Mouse (Mus musculus): ENCODE data around the gene D930048N14Rik. TPM values are rescaled to one million over a fixed set of nuclear protein-coding genes. Genes with fewer than 3 reads are reported as not detected.

D930048N14Rik gene
- total and polyA plus RNA-seq, 3 experiments = 0.39 to 2.1 TPM; not detected in 1

- H3K79me2 ChIP-seq (ENCODE audit: control insufficient read depth, insufficient read depth, low read length, poor library complexity) = peaks cover 3% of the 10 kb centered on the region; the same call in 1 of the 2 replicates
- no peak overlapping the region for H3K4me3 ChIP-seq (ENCODE audit: control insufficient read depth in 1 of 2, insufficient read depth in 1 of 2, low read depth in 2 of 2, low read length in 2 of 2)
- no peak overlapping the region for H3K27ac ChIP-seq (ENCODE audit: control insufficient read depth, low read depth, low read length)
- no peaks in the 10 kb centered on the region for H3K27me3 ChIP-seq (ENCODE audit: control insufficient read depth in 1 of 2, insufficient read depth in 2 of 2, low read length in 2 of 2)
- H3K9me3 ChIP-seq (replicated peaks; ENCODE audit: insufficient read depth, low read length) = no peaks in the 10 kb centered on the region
- DNase-seq (ENCODE audit: low read depth, low spot score) = no peak
- H3K36me3 ChIP-seq (ENCODE audit: control insufficient read depth in 1 of 2, insufficient read depth in 2 of 2, low read length in 2 of 2) = no peaks in the 10 kb centered on the region
- TF ChIP-seq E2F4 (IDR thresholded peaks at IDR 0.05; ENCODE audit: borderline replicate concordance, low read depth, low read length) = no peak
- TF ChIP-seq POLR2AphosphoS2 (IDR thresholded peaks at IDR 0.05; ENCODE audit: low read length) = no peak
- no peak for TF ChIP-seq POLR2A (IDR thresholded peaks at IDR 0.05; ENCODE audit: control insufficient read depth in 1 of 2, insufficient read depth in 1 of 2, low read depth in 1 of 2, low read length in 2 of 2, poor library complexity in 1 of 2)
- TF ChIP-seq SIN3A (IDR thresholded peaks at IDR 0.05; ENCODE audit: low read length) = no peak
- no peak for TF ChIP-seq ZNF384 (IDR thresholded peaks at IDR 0.05; ENCODE audit: low read depth, low read length)
- no peak for TF ChIP-seq SMC3 (IDR thresholded peaks at IDR 0.05; ENCODE audit: low read depth, low read length)
- TF ChIP-seq KAT2A (conservative IDR thresholded peaks at IDR 0.05; ENCODE audit: low read depth, low read length) = no peak
- no peak for TF ChIP-seq CTCF (IDR thresholded peaks at IDR 0.05 in 2 of 3, conservative IDR thresholded peaks at IDR 0.05 in 1 of 3; ENCODE audit: control insufficient read depth in 1 of 3, insufficient read depth in 1 of 3, low read depth in 2 of 3, low read length in 3 of 3, poor library complexity in 1 of 3, severe bottlenecking in 1 of 3)
- TF ChIP-seq ELF1 (IDR thresholded peaks at IDR 0.05; ENCODE audit: low read depth, low read length) = no peak
- no peak for TF ChIP-seq MAFK (IDR thresholded peaks at IDR 0.05; ENCODE audit: borderline replicate concordance, low read depth, low read length)
- no peak for TF ChIP-seq CHD2 (IDR thresholded peaks at IDR 0.05; ENCODE audit: low read length)
- no peak for TF ChIP-seq GABPA (IDR thresholded peaks at IDR 0.05; ENCODE audit: low read depth, low read length)
- peaks cover 1 to 2% of the 10 kb centered on the region in 2 experiments; a peak in 1 of 4 replicates for H3K4me1 ChIP-seq (ENCODE audit: control insufficient read depth in 1 of 2, insufficient read depth in 2 of 2, low read length in 2 of 2)
- H3K9ac ChIP-seq (ENCODE audit: control insufficient read depth, low read depth, low read length, poor library complexity, severe bottlenecking) = no peak overlapping the region
Measured at GRCm38 (mm10) chr11:51646751-51647667, 3.7 kb upstream of the D930048N14Rik start.

GRCm38 (mm10) chr11:51648566-51648965 lies 2.2 kb upstream of the D930048N14Rik start:
- no peak overlapping the region for H3K27ac ChIP-seq (ENCODE audit: control insufficient read depth, low read depth, low read length)
- no peak overlapping the region for H3K9ac ChIP-seq (ENCODE audit: control insufficient read depth, low read depth, low read length, poor library complexity, severe bottlenecking)
- no peaks in the 10 kb centered on the region for H3K36me3 ChIP-seq (ENCODE audit: control insufficient read depth in 1 of 2, insufficient read depth in 2 of 2, low read length in 2 of 2)
- no peak for DNase-seq (ENCODE audit: low read depth, low spot score)
- no peak overlapping the region for H3K4me3 ChIP-seq (ENCODE audit: control insufficient read depth in 1 of 2, insufficient read depth in 1 of 2, low read depth in 2 of 2, low read length in 2 of 2)
- peaks cover 1 to 2% of the 10 kb centered on the region in 2 experiments; a peak in 1 of 4 replicates for H3K4me1 ChIP-seq (ENCODE audit: control insufficient read depth in 1 of 2, insufficient read depth in 2 of 2, low read length in 2 of 2)
- no peaks in the 10 kb centered on the region for H3K9me3 ChIP-seq (replicated peaks; ENCODE audit: insufficient read depth, low read length)
- TF ChIP-seq ZKSCAN1 (IDR thresholded peaks at IDR 0.05; ENCODE audit: low read depth, low read length) (no peak), EP300 (IDR thresholded peaks at IDR 0.05; ENCODE audit: low read depth in 1 of 2, low read length in 2 of 2) (no peak), MAFK (IDR thresholded peaks at IDR 0.05; ENCODE audit: borderline replicate concordance, low read depth, low read length) (no peak), NELFE (IDR thresholded peaks at IDR 0.05; ENCODE audit: low read depth, low read length) (no peak), ZMIZ1 (IDR thresholded peaks at IDR 0.05; ENCODE audit: low read depth, low read length) (no peak), CHD1 (IDR thresholded peaks at IDR 0.05; ENCODE audit: low read depth, low read length) (no peak), POLR2AphosphoS2 (IDR thresholded peaks at IDR 0.05; ENCODE audit: low read length) (no peak), RCOR1 (IDR thresholded peaks at IDR 0.05; ENCODE audit: low read depth, low read length) (no peak), HCFC1 (IDR thresholded peaks at IDR 0.05; ENCODE audit: low read depth, low read length) (no peak), POLR2A (IDR thresholded peaks at IDR 0.05; ENCODE audit: control insufficient read depth in 1 of 2, insufficient read depth in 1 of 2, low read depth in 1 of 2, low read length in 2 of 2, poor library complexity in 1 of 2) (no peak), GATA1 (IDR thresholded peaks at IDR 0.05; ENCODE audit: low read depth, low read length) (no peak), MAZ (IDR thresholded peaks at IDR 0.05; ENCODE audit: low read depth, low read length) (no peak), MYB (IDR thresholded peaks at IDR 0.05; ENCODE audit: low read depth, low read length) (no peak)
- H3K79me2 ChIP-seq (ENCODE audit: control insufficient read depth, insufficient read depth, low read length, poor library complexity) = peaks cover 3% of the 10 kb centered on the region; the same call in 1 of the 2 replicates
- no peaks in the 10 kb centered on the region for H3K27me3 ChIP-seq (ENCODE audit: control insufficient read depth in 1 of 2, insufficient read depth in 2 of 2, low read length in 2 of 2)
